Mouse (Mus musculus) CH12.LX (cell line): ENCODE results near the gene Dscam. TPM values are rescaled to one million over a fixed set of nuclear protein-coding genes. Genes with fewer than 3 reads are reported as not detected.

Experiments used
- DNase-seq: peaks from one replicate; pipeline ENCODE4 v3.0.0-alpha.2; 2013; ENCODE audit errors: extremely low read depth
- H3K27ac ChIP-seq: 2 replicates; pipeline ENCODE4 v1.5.1; 2012; ENCODE audit warnings: low read depth, mild to moderate bottlenecking, control low read depth, moderate library complexity; ENCODE audit not compliant: insufficient read depth
- H3K27me3 ChIP-seq: replicated peaks from 2 replicates; pipeline ENCODE3; 2012; ENCODE audit warnings: inconsistent platforms
- H3K36me3 ChIP-seq, 2 experiments: replicated peaks in 1 of 2; 2 replicates each; pipeline versions ENCODE3 to v1.6.1; 2012; ENCODE audit warnings: inconsistent platforms in 1 of 2, low read length in 1 of 2, mild to moderate bottlenecking in 1 of 2, mixed read lengths in 1 of 2, moderate library complexity in 1 of 2; ENCODE audit not compliant: control insufficient read depth in 1 of 2, insufficient read depth in 1 of 2
- H3K4me1 ChIP-seq, 2 experiments: 2 replicates each; pipeline ENCODE4 v1.6.1; 2012; ENCODE audit warnings: inconsistent platforms in 1 of 2, moderate library complexity in 1 of 2; ENCODE audit not compliant: insufficient read depth in 2 of 2, control insufficient read depth in 1 of 2
- H3K4me2 ChIP-seq: 2 replicates; pipeline ENCODE4 v1.6.1; 2012; ENCODE audit warnings: low read depth, mild to moderate bottlenecking, control low read depth; ENCODE audit not compliant: poor library complexity, insufficient read depth, severe bottlenecking
- H3K4me3 ChIP-seq, 3 experiments: fragments of 150-350 bp in 1 of 3; sonication (generic) in 1 of 3; replicated peaks in 1 of 3; 2 replicates each; pipeline versions ENCODE3 to v1.5.1; 2011 to 2012; ENCODE audit warnings: low read depth in 2 of 3, low read length in 2 of 3, mild to moderate bottlenecking in 2 of 3, moderate library complexity in 2 of 3, control low read depth in 1 of 3, improper control_type of control experiment in 1 of 3, inconsistent platforms in 1 of 3, mixed read lengths in 1 of 3; ENCODE audit not compliant: poor library complexity in 1 of 3
- H3K79me2 ChIP-seq: replicated peaks from 2 replicates; pipeline ENCODE4 v1.6.1; 2012; ENCODE audit warnings: mild to moderate bottlenecking, moderate library complexity; ENCODE audit not compliant: control insufficient read depth, poor library complexity, insufficient read depth, severe bottlenecking; ENCODE audit errors: extremely low read depth
- H3K9ac ChIP-seq: 2 replicates; pipeline ENCODE4 v1.6.1; 2012; ENCODE audit warnings: low read depth, mild to moderate bottlenecking, control low read depth, moderate library complexity; ENCODE audit not compliant: insufficient read depth
- H3K9me3 ChIP-seq: replicated peaks from 2 replicates; pipeline ENCODE3; 2012; ENCODE audit warnings: low read length, inconsistent platforms, mixed read lengths
- CHD1 ChIP-seq: IDR thresholded peaks from 2 replicates; pipeline ENCODE4 v1.6.1; 2012; ENCODE audit warnings: low read depth, low read length, improper control_type of control experiment, inconsistent platforms
- CHD2 ChIP-seq: IDR thresholded peaks from 2 replicates; pipeline ENCODE4 v1.6.1; 2011; ENCODE audit warnings: low read length, improper control_type of control experiment
- E2F4 ChIP-seq: IDR thresholded peaks from 2 replicates; pipeline ENCODE4 v1.6.1; 2011; ENCODE audit warnings: low read depth, low read length, improper control_type of control experiment; ENCODE audit not compliant: insufficient replicate concordance
- EP300 ChIP-seq: IDR thresholded peaks from 2 replicates; pipeline ENCODE4 v1.6.1; 2011; ENCODE audit warnings: low read length, improper control_type of control experiment
- GABPA ChIP-seq: IDR thresholded peaks from 2 replicates; pipeline ENCODE4 v1.6.1; 2012; ENCODE audit warnings: low read depth, low read length, improper control_type of control experiment, inconsistent platforms; ENCODE audit not compliant: insufficient replicate concordance
- JUN ChIP-seq: IDR thresholded peaks from 2 replicates; pipeline ENCODE4 v1.6.1; 2011; ENCODE audit warnings: low read depth, mild to moderate bottlenecking, low read length, improper control_type of control experiment, moderate library complexity; ENCODE audit not compliant: insufficient read depth
- MAX ChIP-seq: IDR thresholded peaks from 2 replicates; pipeline ENCODE4 v1.6.1; 2011; ENCODE audit warnings: low read length, improper control_type of control experiment
- MXI1 ChIP-seq: IDR thresholded peaks from 2 replicates; pipeline ENCODE4 v1.6.1; 2011; ENCODE audit warnings: mild to moderate bottlenecking, low read depth, low read length, improper control_type of control experiment
- SIN3A ChIP-seq: IDR thresholded peaks from 2 replicates; pipeline ENCODE4 v1.6.1; 2012; ENCODE audit warnings: low read length, improper control_type of control experiment, inconsistent platforms
- USF2 ChIP-seq: conservative IDR thresholded peaks from 2 replicates; pipeline ENCODE4 v1.6.1; 2011; ENCODE audit warnings: low read depth, low read length, improper control_type of control experiment
- ZC3H11A ChIP-seq: IDR thresholded peaks from 2 replicates; pipeline ENCODE4 v1.6.1; 2012; ENCODE audit warnings: low read depth, mild to moderate bottlenecking, inconsistent platforms, low read length, improper control_type of control experiment
- ZNF384 ChIP-seq: IDR thresholded peaks from 2 replicates; pipeline ENCODE4 v1.6.1; 2012; ENCODE audit warnings: low read depth, low read length, improper control_type of control experiment, inconsistent platforms
- dilution Hi-C: fragments of 300-500 bp; cut with MboI; formaldehyde crosslinking; loops from 2 replicates; pipeline ENCODE4 v1.14.3; 2020; ENCODE audit warnings: low sequenced_read_pairs; ENCODE audit not compliant: extremely low pct_unique_long_range_greater_than_20kb, extremely low pct_ligation_motif_present
- in situ Hi-C: fragments of 300-500 bp; cut with MboI; formaldehyde crosslinking; loops from 3 replicates; pipeline ENCODE4 v1.14.3; 2019; ENCODE audit warnings: low sequenced_read_pairs, low pct_ligation_motif_present, low pct_unique_long_range_greater_than_20kb, mixed read lengths
- polyA plus RNA-seq: library from polyadenylated mRNA; unstranded; fragments of >175 nt; gene quantifications from 2 replicates; pipeline ENCODE4 v1.2.1, GENCODE M21; 2012; ENCODE audit warnings: low read depth; ENCODE audit not compliant: insufficient read length
- total RNA-seq, 2 experiments: library from RNA; depleted of rRNA; stranded (reverse); fragments of 300-350 nt in 1 of 2; fragments of >200 nt in 1 of 2; gene quantifications; 2 replicates each; pipeline ENCODE4 v1.2.3; 2012 to 2014

Gene Dscam
- total and polyA plus RNA-seq, 3 experiments: under 0.01 to 0.39 (median 0.12) TPM

- H3K4me3 ChIP-seq: no peak overlapping the region
- DNase-seq: peak; percentile 56
- H3K4me2 ChIP-seq: no peak overlapping the region; the same call in 1 of the 2 replicates
- peaks cover 3 to 23% of the 10 kb centered on the region in 2 experiments; a peak in 3 of 4 replicates for H3K4me1 ChIP-seq
- H3K36me3 ChIP-seq: no peaks in the 10 kb centered on the region
- in situ Hi-C loops: no loop called here
- H3K27me3 ChIP-seq: no peaks in the 10 kb centered on the region
- dilution Hi-C loops: no loop called here
- no peaks in the 10 kb centered on the region for H3K9me3 ChIP-seq
- TF ChIP-seq EP300 (peak; percentile 48), MXI1 (no peak)
- H3K27ac ChIP-seq: no peak overlapping the region
- no peak overlapping the region for H3K9ac ChIP-seq
- no peaks in the 10 kb centered on the region for H3K79me2 ChIP-seq
These were observed 535.8 kb downstream of the Dscam start for GRCm38 (mm10) chr16:96634791-96635143.

- in situ Hi-C loops: no loop called here
- TF ChIP-seq JUN: no peak
- no peak for TF ChIP-seq CHD2
- no peak for TF ChIP-seq GABPA
- TF ChIP-seq CHD1: no peak
- TF ChIP-seq MXI1: no peak
- TF ChIP-seq USF2: no peak
- TF ChIP-seq MAX: no peak
- Histone ChIP-seq H3K4me2 (no peak overlapping the region), H3K4me3 (no peak overlapping the region), H3K9me3 (no peaks in the 10 kb centered on the region), H3K9ac (no peak overlapping the region), H3K79me2 (no peaks in the 10 kb centered on the region), H3K27me3 (no peaks in the 10 kb centered on the region), H3K27ac (no peak overlapping the region), H3K36me3 (no peaks in the 10 kb centered on the region), H3K4me1 (peaks cover 3 to 23% of the 10 kb centered on the region in 2 experiments; a peak in 3 of 4 replicates)
- no peak for DNase-seq
- dilution Hi-C loops: no loop called here
These were observed 536.3 kb downstream of the Dscam start for GRCm38 (mm10) chr16:96634097-96634790.

- in situ Hi-C loops (no loop called here), dilution Hi-C loops (no loop called here)
- no peak overlapping the region for H3K4me2 ChIP-seq
- H3K79me2 ChIP-seq: no peaks in the 10 kb centered on the region
- TF ChIP-seq ZC3H11A (no peak), E2F4 (no peak), SIN3A (no peak), ZNF384 (no peak)
- TF ChIP-seq, all 38 proteins: peak for 0
- Histone ChIP-seq H3K9me3 (no peaks in the 10 kb centered on the region), H3K9ac (no peak overlapping the region), H3K27ac (no peak overlapping the region), H3K4me1 (peaks cover 17 to 47% of the 10 kb centered on the region in 2 experiments), H3K4me3 (no peak overlapping the region), H3K27me3 (no peaks in the 10 kb centered on the region), H3K36me3 (no peaks in the 10 kb centered on the region)
- DNase-seq: no peak
These were observed 540.3 kb downstream of the Dscam start for GRCm38 (mm10) chr16:96630241-96630640.
